Mouse (Mus musculus): Measurements from ENCODE around the gene Serinc1. TPM values are rescaled to one million over a fixed set of nuclear protein-coding genes. Genes with fewer than 3 reads are reported as not detected.

Gene Serinc1
- total RNA-seq, 2 experiments from 2014 or later = 279 to 300 TPM

DNA sequence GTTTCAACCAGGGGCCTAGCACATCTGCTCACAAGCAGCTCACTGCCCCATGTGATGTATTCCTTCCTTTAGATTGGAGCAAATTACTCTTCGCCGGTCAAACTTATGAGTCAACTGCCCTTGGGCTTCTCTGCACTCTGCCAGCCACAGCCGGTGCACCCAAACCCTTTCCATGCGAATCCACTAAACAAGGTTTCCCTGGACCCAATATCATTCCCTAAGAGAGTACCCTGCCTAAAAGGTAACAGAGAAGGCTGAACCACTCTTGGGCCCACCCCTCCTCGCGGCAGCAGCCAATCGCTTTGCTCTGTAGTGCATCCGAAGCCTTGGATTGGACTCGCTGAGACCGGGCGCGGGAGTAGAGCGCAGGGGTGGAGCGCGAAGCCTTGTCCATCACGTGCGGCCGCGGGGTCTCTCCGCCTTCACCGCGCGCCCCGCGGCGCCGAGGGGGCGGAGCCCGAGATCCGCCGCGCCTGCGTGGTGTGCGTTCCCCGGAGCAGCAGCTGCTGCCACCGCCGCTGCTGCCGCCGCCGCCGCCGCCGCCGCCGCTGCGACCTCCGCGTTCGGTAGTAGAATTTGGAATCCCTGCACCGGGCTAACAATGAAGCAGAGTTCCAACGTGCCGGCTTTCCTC, 46.3 kb downstream of the Serinc1 start, which contains the start of gene Hsf2:
TSS of gene Hsf2 (plus strand) at position 478 of the 634 bp plus-strand sequence.
- DNase-seq (ENCODE audit: low spot score in 2 of 2) = peak; percentile 90 to 91

DNA sequence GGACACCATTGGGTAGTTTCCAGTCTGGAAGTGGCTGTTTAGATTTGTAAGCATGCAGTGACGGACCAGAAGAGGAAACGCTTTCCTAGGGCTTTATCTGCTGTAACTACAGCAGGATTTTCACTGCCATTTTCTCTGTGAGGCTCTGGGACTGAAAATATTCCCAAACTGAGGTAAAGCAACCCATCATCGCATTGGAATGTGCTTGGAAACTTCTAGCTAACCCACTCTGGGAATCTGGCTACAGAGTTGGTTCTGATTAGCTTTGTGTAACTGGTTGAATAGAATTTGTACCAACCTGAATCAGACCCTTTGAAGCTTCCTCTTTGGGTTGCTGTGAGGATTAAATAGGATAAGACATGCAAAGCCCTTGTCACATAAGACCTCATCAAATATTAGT, 47.6 kb downstream of the Serinc1 start:
- DNase-seq (ENCODE audit: low spot score in 2 of 2) = no peak

GRCm38 (mm10) chr10:57481717-57482116, 50.6 kb downstream of the Serinc1 start:
- no peak for DNase-seq (ENCODE audit: low spot score in 2 of 2)

- DNase-seq (ENCODE audit: low spot score in 2 of 2) = no peak
Observed at GRCm38 (mm10) chr10:57477121-57477843, 55.0 kb downstream of the Serinc1 start.

Other genes starting within 250 kb of the Serinc1 start
- gene Hsf2, start 46.1 kb downstream of the Serinc1 start, total RNA-seq (2021) = 10 to 100 TPM; 22.2 to 22.4 TPM
- under 1 TPM; 0.50 to 0.56 TPM for gene Pkib, start 99.5 kb upstream of the Serinc1 start, total RNA-seq (2021)

Data from adrenal gland, postnatal 4 days (tissue).